Mouse (Mus musculus) G1E (cell line): ENCODE measurements around the gene Wdr43.

Source experiments
- CTCF ChIP-seq: IDR thresholded peaks from 2 replicates; pipeline ENCODE4 v1.5.1; 2012; ENCODE audit warnings: low read depth, low read length, inconsistent platforms, mixed read lengths
- GATA1 ChIP-seq: IDR thresholded peaks from 2 replicates; pipeline ENCODE4 v1.6.1; 2012; ENCODE audit warnings: borderline replicate concordance, low read length, inconsistent platforms, mixed read lengths

DNA sequence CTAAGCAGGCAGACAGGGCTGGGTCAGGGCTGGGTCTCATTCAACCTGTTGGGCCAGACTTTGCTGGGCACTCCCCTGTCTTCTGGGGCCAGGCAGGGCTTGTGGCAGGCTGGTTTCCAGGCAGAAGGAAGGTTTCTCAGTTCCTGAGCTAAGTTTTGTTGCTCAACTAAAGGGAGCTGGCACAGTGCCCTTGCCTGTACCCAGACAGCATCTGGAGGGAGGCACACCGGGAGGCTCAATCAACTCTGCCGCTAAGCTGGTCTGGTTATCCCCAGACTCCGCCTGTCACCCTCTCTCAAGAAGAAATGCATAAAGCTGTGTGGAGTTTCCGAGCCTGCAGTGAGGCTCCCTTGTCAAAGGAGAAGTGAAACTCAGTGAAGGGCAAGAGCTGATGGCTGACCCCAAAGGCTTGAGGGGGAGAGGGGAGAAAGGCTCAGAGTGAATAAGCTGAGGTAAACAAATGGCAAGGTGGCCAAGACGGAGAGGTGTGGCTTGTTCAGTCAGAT is 68.5 kb downstream of the Wdr43 start:
- TF ChIP-seq CTCF (no peak), GATA1 (no peak)
